Mouse (Mus musculus) brown adipose tissue, adult 24 weeks (tissue): ENCODE data around the gene Krtap3-3. TPM values are rescaled to one million over a fixed set of nuclear protein-coding genes. Genes with fewer than 3 reads are reported as not detected.

Experiments used
- H3K27ac ChIP-seq: fragments of 200-500 bp; replicated peaks from 2 replicates; pipeline ENCODE4 v1.5.1; 2012; ENCODE audit warnings: low read depth, mild to moderate bottlenecking, low read length
- H3K4me1 ChIP-seq: fragments of 200-500 bp; 2 replicates; pipeline ENCODE4 v1.6.1; 2012; ENCODE audit warnings: low read length, mixed read lengths; ENCODE audit not compliant: control insufficient read depth, insufficient read depth, insufficient read length
- H3K4me3 ChIP-seq: fragments of 200-500 bp; 2 replicates; pipeline ENCODE4 v1.5.1; 2012; ENCODE audit warnings: low read depth, mild to moderate bottlenecking, low read length, moderate library complexity; ENCODE audit not compliant: insufficient read depth
- polyA plus RNA-seq: library from polyadenylated mRNA; stranded (reverse); fragments of >200 nt; gene quantifications from 2 replicates; pipeline ENCODE4 v1.2.4, GENCODE M21; 2012; ENCODE audit not compliant: missing spikeins, insufficient read depth, insufficient read length

Gene Krtap3-3
- polyA plus RNA-seq, 1 experiment = not detected

DNA sequence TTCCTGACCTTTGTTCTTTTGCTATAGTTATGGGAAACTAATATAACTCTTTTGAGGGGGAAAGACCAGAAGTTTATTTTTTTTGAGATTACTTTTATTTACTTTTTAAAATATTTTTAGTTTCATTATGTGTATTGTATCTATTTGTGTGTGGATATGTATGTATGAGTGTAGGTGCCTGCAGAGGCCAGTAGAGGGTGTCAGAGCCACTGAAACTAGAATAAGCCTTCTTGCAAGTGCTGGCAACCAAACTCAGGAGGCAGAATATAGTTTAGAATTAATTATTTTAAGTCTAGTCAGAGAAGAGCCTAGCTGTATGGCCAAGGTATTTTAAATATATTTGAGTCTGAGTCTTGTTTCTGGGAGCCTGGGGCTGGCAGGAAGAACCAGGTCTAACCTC is 2.8 kb downstream of the Krtap3-3 start:
- H3K4me1 ChIP-seq = no peaks in the 10 kb centered on the region
- H3K27ac ChIP-seq = no peak overlapping the region
- H3K4me3 ChIP-seq = no peak overlapping the region

DNA sequence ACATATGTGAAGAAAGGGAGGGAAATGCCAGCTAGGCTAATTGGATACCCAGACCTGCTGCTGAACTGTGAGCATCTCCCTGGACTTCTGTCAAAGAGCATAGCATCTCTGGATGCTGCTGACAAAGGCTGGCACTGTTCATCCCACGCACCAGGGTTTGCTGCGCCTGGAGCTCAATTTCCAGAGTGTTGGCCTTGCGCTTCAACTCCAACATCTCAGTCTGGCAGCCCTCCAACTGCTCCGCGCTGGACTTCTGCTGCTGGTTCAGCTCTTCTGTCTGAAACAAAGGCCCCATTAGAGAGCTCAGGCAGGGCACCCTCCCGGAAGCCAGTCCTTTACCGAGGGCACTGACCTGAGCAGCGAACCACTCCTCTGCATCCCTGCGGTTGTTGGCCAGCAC is 10.9 kb downstream of the Krtap3-3 start:
- no peak overlapping the region for H3K4me3 ChIP-seq
- H3K27ac ChIP-seq = no peak overlapping the region
- H3K4me1 ChIP-seq = no peaks in the 10 kb centered on the region

DNA sequence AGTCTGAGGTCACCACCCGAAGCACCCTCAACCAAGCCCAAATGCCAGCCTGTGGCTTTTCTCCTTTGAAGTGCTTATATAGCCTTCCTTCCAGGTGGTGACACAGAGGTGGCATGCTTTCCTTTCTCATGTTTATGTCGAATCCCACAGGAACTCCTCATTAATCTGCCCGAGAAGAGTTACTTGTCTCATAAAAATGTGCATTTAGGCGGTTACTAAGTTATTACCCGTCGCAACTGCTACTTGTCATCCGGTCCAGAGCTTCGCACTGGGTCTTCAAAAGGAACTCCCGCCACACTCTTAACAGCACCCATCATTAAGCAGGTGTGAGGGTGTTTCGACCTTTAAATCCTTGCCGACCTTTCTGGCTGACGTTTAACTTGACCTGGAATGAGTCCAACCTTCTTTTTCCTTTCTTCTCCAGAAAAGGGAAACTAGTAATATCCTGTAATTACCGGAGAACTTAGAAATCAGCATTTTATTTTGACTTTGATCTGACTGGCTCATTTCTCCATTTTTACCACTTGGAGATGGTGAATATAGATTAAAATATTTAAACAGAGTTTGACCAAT is 29.3 kb downstream of the Krtap3-3 start, which contains the start of gene Krt39:
Gene Krt39 (minus strand): TSS at position 51 of the 573 bp plus-strand sequence.
- Histone ChIP-seq H3K4me1 (no peaks in the 10 kb centered on the region), H3K27ac (no peak within 1 kb of the TSS), H3K4me3 (no peak within 1 kb of the TSS)

DNA sequence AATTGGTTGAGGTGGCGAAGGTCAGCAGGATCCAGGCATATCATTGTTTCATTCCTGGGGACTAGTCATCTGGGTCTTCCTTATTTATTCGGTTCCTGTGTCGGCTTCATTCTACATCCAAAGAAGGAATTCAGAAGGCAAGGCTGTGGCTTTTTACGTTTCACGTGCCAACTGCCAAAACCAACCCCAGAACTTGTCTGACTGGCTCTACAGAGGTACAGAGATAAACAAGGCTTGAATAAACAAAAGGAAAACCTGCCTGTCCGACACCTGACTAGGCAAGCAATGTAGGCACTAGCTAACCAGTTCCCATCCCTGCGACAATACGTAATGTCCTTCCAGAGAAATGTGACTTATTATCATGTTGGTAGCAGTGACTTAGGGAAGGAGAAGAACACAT is 36.6 kb downstream of the Krtap3-3 start:
- H3K4me3 ChIP-seq = no peak overlapping the region
- no peak overlapping the region for H3K27ac ChIP-seq
- H3K4me1 ChIP-seq = no peaks in the 10 kb centered on the region

Other genes starting within 250 kb of the Krtap3-3 start
- gene Krt25, start 227.9 kb downstream of the Krtap3-3 start, polyA plus RNA-seq = not detected in 2 replicates
- not detected in 2 replicates for gene Krt26, start 212.9 kb downstream of the Krtap3-3 start, polyA plus RNA-seq
- gene Krt27, start 199.8 kb downstream of the Krtap3-3 start, polyA plus RNA-seq = not detected in 2 replicates
- not detected in 2 replicates for gene Krt28, start 176.0 kb downstream of the Krtap3-3 start, polyA plus RNA-seq
- gene Krt10, start 161.5 kb downstream of the Krtap3-3 start, polyA plus RNA-seq = 19.3 and 23.2 TPM in 2 replicates
- gene Krt12, start 128.6 kb downstream of the Krtap3-3 start, polyA plus RNA-seq = not detected in 2 replicates
- not detected in 2 replicates for gene Krt20, start 112.7 kb downstream of the Krtap3-3 start, polyA plus RNA-seq
- gene Krt23, start 57.7 kb downstream of the Krtap3-3 start, polyA plus RNA-seq = not detected in 2 replicates
- not detected in 2 replicates for gene Krt39, start 29.5 kb downstream of the Krtap3-3 start, polyA plus RNA-seq
- not detected in 2 replicates for gene Krt40, start 7.7 kb downstream of the Krtap3-3 start, polyA plus RNA-seq
- gene Krtap3-2, start 6.0 kb upstream of the Krtap3-3 start, polyA plus RNA-seq = not detected in 2 replicates
- not detected in 2 replicates for gene Gm11939, start 8.6 kb upstream of the Krtap3-3 start, polyA plus RNA-seq
- not detected in 2 replicates for gene Krtap3-1, start 15.8 kb upstream of the Krtap3-3 start, polyA plus RNA-seq
- gene Krtap1-5, start 30.2 kb upstream of the Krtap3-3 start, polyA plus RNA-seq = not detected in 2 replicates
- gene Krtap1-4, start 32.8 kb upstream of the Krtap3-3 start, polyA plus RNA-seq = not detected in 2 replicates
- gene Krtap1-3, start 40.5 kb upstream of the Krtap3-3 start, polyA plus RNA-seq = not detected in 2 replicates
- not detected in 2 replicates for gene Krtap9-3, start 47.2 kb upstream of the Krtap3-3 start, polyA plus RNA-seq
- gene Gm11938, start 52.4 kb upstream of the Krtap3-3 start, polyA plus RNA-seq = not detected in 2 replicates
- not detected in 2 replicates for gene Gm11937, start 59.3 kb upstream of the Krtap3-3 start, polyA plus RNA-seq
- gene Krtap2-4, start 64.0 kb upstream of the Krtap3-3 start, polyA plus RNA-seq = not detected in 2 replicates
- gene Gm11562, start 69.6 kb upstream of the Krtap3-3 start, polyA plus RNA-seq = not detected in 2 replicates
- not detected in 2 replicates for gene Krtap4-1, start 77.4 kb upstream of the Krtap3-3 start, polyA plus RNA-seq
- gene Krtap4-2, start 84.2 kb upstream of the Krtap3-3 start, polyA plus RNA-seq = not detected in 2 replicates
- not detected in 2 replicates for gene Krtap4-7, start 93.2 kb upstream of the Krtap3-3 start, polyA plus RNA-seq
- not detected in 2 replicates for gene Gm11555, start 99.4 kb upstream of the Krtap3-3 start, polyA plus RNA-seq
- gene Gm11563, start 108.1 kb upstream of the Krtap3-3 start, polyA plus RNA-seq = not detected in 2 replicates
- gene Krtap4-6, start 115.1 kb upstream of the Krtap3-3 start, polyA plus RNA-seq = not detected in 2 replicates
- not detected in 2 replicates for gene Gm14190, start 139.9 kb upstream of the Krtap3-3 start, polyA plus RNA-seq
- not detected in 2 replicates for gene Gm14180, start 183.4 kb upstream of the Krtap3-3 start, polyA plus RNA-seq
- gene Gm11595, start 222.0 kb upstream of the Krtap3-3 start, polyA plus RNA-seq = not detected in 2 replicates
- gene Krtap4-8, start 229.8 kb upstream of the Krtap3-3 start, polyA plus RNA-seq = not detected in 2 replicates
- gene Krtap4-9, start 234.3 kb upstream of the Krtap3-3 start, polyA plus RNA-seq = not detected in 2 replicates
- not detected in 2 replicates for gene Gm11596, start 242.6 kb upstream of the Krtap3-3 start, polyA plus RNA-seq
- not detected in 2 replicates for gene Gm11569, start 248.1 kb upstream of the Krtap3-3 start, polyA plus RNA-seq